Mouse (Mus musculus) liver, postnatal 0 days (tissue): ENCODE data around the gene Cnnm1. TPM values are rescaled to one million over a fixed set of nuclear protein-coding genes. Genes with fewer than 3 reads are reported as not detected.
A peak's percentile ranks its signal among the peaks of the same experiment; 100 is the strongest.

Source experiments
- ATAC-seq: fragments of 200-750 bp; cut with Nextera tagmentation; 2 replicates; pipeline ENCODE4 v1.8.0; 2017; ENCODE audit warnings: mild to moderate bottlenecking, moderate library complexity
- DNase-seq: peaks from one replicate; pipeline ENCODE4 v3.0.0-alpha.2; 2016
- H3K27ac ChIP-seq: fragments of 300-500 bp; sonication (generic); 2 replicates; pipeline ENCODE4 v1.5.1; 2014; ENCODE audit warnings: antibody characterized with exemption, moderate library complexity, mild to moderate bottlenecking, low read depth
- H3K27me3 ChIP-seq: fragments of 300-500 bp; sonication (generic); 2 replicates; pipeline ENCODE4 v1.6.1; 2014; ENCODE audit warnings: low read length, control low read depth, mixed read lengths; ENCODE audit not compliant: insufficient read depth
- H3K36me3 ChIP-seq: fragments of 300-500 bp; sonication (generic); replicated peaks from 2 replicates; pipeline ENCODE4 v1.6.1; 2014; ENCODE audit warnings: mild to moderate bottlenecking, control low read depth, low read length, moderate library complexity, mixed read lengths; ENCODE audit not compliant: insufficient read depth
- H3K4me1 ChIP-seq: fragments of 300-500 bp; sonication (generic); 2 replicates; pipeline ENCODE4 v1.6.1; 2014; ENCODE audit warnings: antibody characterized with exemption, mild to moderate bottlenecking, control low read depth; ENCODE audit not compliant: insufficient read depth
- H3K4me2 ChIP-seq: fragments of 300-500 bp; sonication (generic); 2 replicates; pipeline ENCODE4 v1.6.1; 2014; ENCODE audit warnings: low read depth, mild to moderate bottlenecking, low read length, moderate library complexity, mixed read lengths
- H3K4me3 ChIP-seq: fragments of 300-500 bp; sonication (generic); 2 replicates; pipeline ENCODE4 v1.5.1; 2014; ENCODE audit warnings: low read depth, low read length
- H3K9ac ChIP-seq: fragments of 300-500 bp; sonication (generic); replicated peaks from 2 replicates; pipeline ENCODE4 v1.6.1; 2014; ENCODE audit warnings: mild to moderate bottlenecking, moderate library complexity
- H3K9me3 ChIP-seq: fragments of 300-500 bp; sonication (generic); 2 replicates; pipeline ENCODE4 v1.6.1; 2016; ENCODE audit warnings: mild to moderate bottlenecking, control low read depth, low read length, mixed read lengths
- CTCF ChIP-seq: sonication (generic); IDR thresholded peaks from 2 replicates; pipeline ENCODE4 v1.5.1; 2016; ENCODE audit warnings: antibody characterized with exemption, low read depth
- EP300 ChIP-seq: IDR thresholded peaks from 2 replicates; pipeline ENCODE4 v1.6.1; 2016; ENCODE audit warnings: antibody characterized with exemption, low read depth, mild to moderate bottlenecking
- whole genome bisulfite sequencing: fragments of 180-500 bp; shearing (Covaris S2); extraction: QIAGEN DNeasy Blood & Tissue Kit; methylation state at CpG from one replicate; pipeline ENCODE4 v1.1.7; 2014; ENCODE audit not compliant: insufficient replicate concordance; 5-methylcytosine and 5-hydroxymethylcytosine counted together
- polyA plus RNA-seq: library from polyadenylated mRNA; unstranded; fragments of >200 nt; fragmentation: Nextera tagmentation; extraction: Ambion mirVana; gene quantifications from 2 replicates; pipeline ENCODE4 v1.2.1, GENCODE M21; 2015

The Cnnm1 gene
- polyA plus RNA-seq, 1 experiment from 2014 or later: 0.21 TPM

DNA sequence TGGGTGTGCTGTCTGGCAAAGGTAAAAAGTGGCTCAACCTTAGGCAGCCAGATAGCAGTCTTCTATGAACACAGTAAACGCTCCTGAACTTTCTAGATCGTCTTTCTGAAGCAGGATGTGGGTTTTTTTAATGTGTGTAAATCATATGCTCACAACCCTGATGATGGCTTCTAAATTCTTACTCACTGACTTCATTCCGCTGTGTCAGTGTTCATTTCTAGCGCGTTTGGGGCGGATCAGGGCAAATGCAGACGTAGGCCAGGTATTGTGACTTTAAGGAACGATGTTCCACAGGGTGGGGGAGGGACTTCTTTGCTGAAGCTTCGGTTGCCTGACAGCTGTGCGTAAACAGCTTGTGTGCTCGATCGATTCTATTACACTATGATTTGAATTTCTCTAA lies 90.7 kb downstream of the Cnnm1 start:
- Histone ChIP-seq H3K9ac (no peak overlapping the region; the same call in 1 of the 2 replicates), H3K36me3 (no peaks in the 10 kb centered on the region), H3K27me3 (no peaks in the 10 kb centered on the region), H3K4me1 (peaks cover 2% of the 10 kb centered on the region; the same call in 1 of the 2 replicates), H3K4me2 (no peak overlapping the region), H3K27ac (no peak overlapping the region), H3K9me3 (no peaks in the 10 kb centered on the region), H3K4me3 (no peak overlapping the region)
- TF ChIP-seq EP300 (no peak), CTCF (no peak)
- 33% methylated on average over 12 of the region's 12 CpGs for WGBS
- DNase-seq (no peak), ATAC-seq (peak; percentile 9; the same call in 1 of the 2 replicates)

DNA sequence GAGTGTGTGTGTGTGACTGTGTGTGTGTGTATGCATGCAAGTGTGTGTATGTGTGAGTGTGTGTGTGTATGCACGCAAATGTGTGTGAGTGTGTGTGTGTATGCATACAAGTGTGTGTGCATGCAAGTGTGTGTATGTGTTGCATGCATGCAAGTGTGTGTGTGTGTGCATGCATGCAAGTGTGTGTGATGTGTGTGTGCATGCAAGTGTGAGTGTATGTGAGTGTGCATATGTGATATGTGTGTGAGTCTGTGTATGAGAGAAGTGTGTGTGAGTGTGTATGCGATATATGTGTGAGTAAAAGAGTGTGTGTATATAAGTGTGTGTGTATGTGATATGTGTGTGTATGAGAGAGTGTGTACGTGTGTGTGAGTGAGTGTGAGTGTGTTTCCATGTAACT lies 95.1 kb downstream of the Cnnm1 start:
- Histone ChIP-seq H3K9me3 (no peaks in the 10 kb centered on the region), H3K9ac (no peak overlapping the region), H3K27me3 (0 out of 2 replicates have a peak, but pooled peaks cover 4% of the 10 kb centered on the region), H3K36me3 (no peaks in the 10 kb centered on the region), H3K27ac (no peak overlapping the region), H3K4me2 (no peak overlapping the region), H3K4me3 (no peak overlapping the region), H3K4me1 (no peaks in the 10 kb centered on the region)
- 80% methylated on average over 3 of the region's 3 CpGs for WGBS
- TF ChIP-seq CTCF: no peak
- no peak for TF ChIP-seq EP300
- DNase-seq (no peak), ATAC-seq (no peak)

DNA sequence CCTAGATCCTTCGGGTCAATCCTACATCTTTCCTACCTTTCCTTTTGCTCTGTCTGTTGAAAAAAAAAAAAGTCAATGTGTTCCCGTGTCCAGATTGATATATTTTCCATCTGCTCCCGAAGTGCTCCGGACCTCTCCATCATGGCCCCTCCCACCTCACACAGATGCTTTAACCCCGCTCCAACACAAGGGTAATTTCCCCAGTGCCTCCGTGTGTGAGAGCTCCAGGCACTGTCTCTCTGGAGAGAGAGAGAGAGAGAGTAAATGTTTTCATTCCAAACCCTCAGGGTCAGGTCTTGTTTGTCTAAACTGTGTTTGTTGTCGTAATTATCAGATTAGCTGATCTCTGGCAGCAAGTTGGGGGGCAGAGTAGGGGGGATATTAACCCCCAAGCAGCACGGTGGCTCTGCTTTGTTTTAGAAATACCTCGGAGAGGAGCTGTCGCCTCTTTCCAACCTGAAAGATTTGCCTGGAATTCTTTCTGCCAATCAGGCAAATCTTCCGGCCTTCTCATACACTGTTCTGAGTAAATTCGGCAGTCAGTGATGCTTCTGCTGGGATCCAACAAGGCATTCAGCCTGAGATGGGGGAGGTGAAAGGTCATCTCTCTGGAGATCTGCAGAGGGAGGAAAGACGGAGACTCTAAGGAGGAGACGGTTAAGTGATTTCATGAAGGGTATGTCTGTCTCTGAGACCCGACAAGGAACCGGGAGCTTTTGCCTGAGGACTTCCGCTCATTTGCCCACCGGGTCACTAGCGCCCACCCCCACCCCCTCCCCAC lies 106.3 kb downstream of the Cnnm1 start:
- Histone ChIP-seq H3K9me3 (no peaks in the 10 kb centered on the region), H3K27me3 (peaks cover 39% of the 10 kb centered on the region; the same call in 1 of the 2 replicates), H3K4me1 (no peaks in the 10 kb centered on the region), H3K9ac (no peak overlapping the region), H3K4me2 (no peak overlapping the region), H3K27ac (no peak overlapping the region), H3K36me3 (no peaks in the 10 kb centered on the region), H3K4me3 (no peak overlapping the region)
- no peak for ATAC-seq
- WGBS: 29% methylated on average over 19 of the region's 19 CpGs
- no peak for TF ChIP-seq EP300
- DNase-seq: no peak

Other genes starting within 250 kb of the Cnnm1 start
- 0.12 TPM in 1 of 2 replicates, not detected in the other for gene Hpse2, start 52.1 kb upstream of the Cnnm1 start, polyA plus RNA-seq
- 127 and 137 TPM in 2 replicates for gene Got1, start 84.2 kb downstream of the Cnnm1 start, polyA plus RNA-seq
- gene Nkx2-3, start 171.9 kb downstream of the Cnnm1 start, polyA plus RNA-seq: 0.05 and 0.13 TPM in 2 replicates
- gene Slc25a28, start 234.4 kb downstream of the Cnnm1 start, polyA plus RNA-seq: 4.8 and 6.3 TPM in 2 replicates
- gene Entpd7, start 249.2 kb downstream of the Cnnm1 start, polyA plus RNA-seq: 1.9 TPM in 2 replicates